Mouse (Mus musculus) heart, adult 2 months (tissue): ENCODE measurements around the gene Vac14.

ENCODE experiments used
- CTCF ChIP-seq: fragments of 200-600 bp; IDR thresholded peaks from 2 replicates; pipeline ENCODE4 v1.8.1; 2022; ENCODE audit warnings: antibody characterized with exemption, mild to moderate bottlenecking, moderate library complexity
- POLR2A ChIP-seq: fragments of 200-500 bp; IDR thresholded peaks from 2 replicates; pipeline ENCODE4 v1.6.1; 2011; ENCODE audit warnings: mild to moderate bottlenecking, low read depth, low read length, control low read depth; ENCODE audit not compliant: insufficient read depth

DNA sequence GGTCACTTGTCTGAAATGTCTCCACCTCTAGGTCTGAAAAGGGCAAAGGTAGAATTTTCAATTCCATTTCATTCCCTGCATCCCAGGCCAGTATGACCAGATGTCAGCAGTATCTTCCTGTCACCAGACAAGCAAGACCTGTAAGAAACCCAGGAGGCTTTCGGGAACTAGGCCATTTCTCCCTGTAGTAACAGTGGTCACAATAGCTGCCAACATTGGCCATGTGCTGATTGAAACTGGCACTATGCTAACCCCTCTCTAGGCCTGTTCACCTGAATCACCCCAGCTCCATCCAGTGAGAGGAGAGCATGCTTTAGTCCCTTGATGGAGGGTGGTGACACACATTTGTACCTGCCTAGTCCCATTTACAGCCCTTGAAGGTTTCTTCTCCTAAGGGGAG, 56.2 kb downstream of the Vac14 start:
- TF ChIP-seq CTCF = no peak
- no peak for TF ChIP-seq POLR2A
